Mouse (Mus musculus) limb, embryonic 10.5 days (tissue): Measurements from ENCODE around the gene Aph1c. TPM values are rescaled to one million over a fixed set of nuclear protein-coding genes. Genes with fewer than 3 reads are reported as not detected.
"Not testable (repeated sequence)": the region's sequence is repeated elsewhere in the genome, so short reads cannot be mapped to it uniquely, and the experiment has no call there.

ENCODE experiments used
- DNase-seq: peaks from one replicate; pipeline ENCODE4 v3.0.0-alpha.2; 2017; ENCODE audit warnings: low spot score
- H3K27ac ChIP-seq: fragments of 300-500 bp; sonication (generic); 2 replicates; pipeline ENCODE4 v1.5.1; 2016; ENCODE audit warnings: mild to moderate bottlenecking
- H3K27me3 ChIP-seq: fragments of 300-500 bp; sonication (generic); 2 replicates; pipeline ENCODE4 v1.6.1; 2016; ENCODE audit warnings: low read depth, mild to moderate bottlenecking; ENCODE audit not compliant: poor library complexity, severe bottlenecking
- H3K36me3 ChIP-seq: fragments of 300-500 bp; sonication (generic); 2 replicates; pipeline ENCODE4 v1.6.1; 2016; ENCODE audit warnings: mild to moderate bottlenecking, moderate library complexity
- H3K4me1 ChIP-seq: fragments of 300-500 bp; sonication (generic); 2 replicates; pipeline ENCODE4 v1.6.1; 2016
- H3K4me3 ChIP-seq: fragments of 300-500 bp; sonication (generic); 2 replicates; pipeline ENCODE4 v1.5.1; 2016; ENCODE audit warnings: mild to moderate bottlenecking, moderate library complexity
- H3K9me3 ChIP-seq: fragments of 300-500 bp; sonication (generic); replicated peaks from 2 replicates; pipeline ENCODE4 v1.6.1; 2016; ENCODE audit warnings: mild to moderate bottlenecking
- WGBS: fragments of 180-500 bp; shearing (Covaris S2); methylation state at CpG from one replicate; pipeline ENCODE4 v1.1.7; 2016; 5-methylcytosine and 5-hydroxymethylcytosine counted together
- polyA plus RNA-seq: library from polyadenylated mRNA; unstranded; fragments of >200 nt; fragmentation: Nextera tagmentation; extraction: Ambion mirVana; gene quantifications from 2 replicates; pipeline ENCODE4 v1.2.1, GENCODE M21; 2016

The Aph1c gene
- polyA plus RNA-seq, 1 experiment from 2014 or later: 1.5 TPM

GRCm38 (mm10) chr9:66813392-66813791, 21.1 kb downstream of the Aph1c start:
- H3K27ac ChIP-seq: peak overlapping the region; percentile 75
- 12% methylated on average over 2 of the region's 2 CpGs for whole genome bisulfite sequencing
- no peak for DNase-seq
- H3K27me3 ChIP-seq: peaks cover 5% of the 10 kb centered on the region; the same call in 1 of the 2 replicates
- H3K4me3 ChIP-seq: no peak overlapping the region
- H3K9me3 ChIP-seq: no peaks in the 10 kb centered on the region
- H3K36me3 ChIP-seq: no peaks in the 10 kb centered on the region
- H3K4me1 ChIP-seq: peaks cover 32% of the 10 kb centered on the region

GRCm38 (mm10) chr9:66805951-66806350, 28.6 kb downstream of the Aph1c start:
- DNase-seq: peak; percentile 62
- Histone ChIP-seq H3K27ac (peak overlapping the region; percentile 53; the same call in 1 of the 2 replicates), H3K4me1 (peaks cover 11% of the 10 kb centered on the region), H3K27me3 (peaks cover 59% of the 10 kb centered on the region), H3K4me3 (peak overlapping the region; percentile 37)
- not testable (repeated sequence) for H3K9me3 ChIP-seq, H3K36me3 ChIP-seq
- 4% methylated on average over 36 of the region's 37 CpGs for WGBS

DNA sequence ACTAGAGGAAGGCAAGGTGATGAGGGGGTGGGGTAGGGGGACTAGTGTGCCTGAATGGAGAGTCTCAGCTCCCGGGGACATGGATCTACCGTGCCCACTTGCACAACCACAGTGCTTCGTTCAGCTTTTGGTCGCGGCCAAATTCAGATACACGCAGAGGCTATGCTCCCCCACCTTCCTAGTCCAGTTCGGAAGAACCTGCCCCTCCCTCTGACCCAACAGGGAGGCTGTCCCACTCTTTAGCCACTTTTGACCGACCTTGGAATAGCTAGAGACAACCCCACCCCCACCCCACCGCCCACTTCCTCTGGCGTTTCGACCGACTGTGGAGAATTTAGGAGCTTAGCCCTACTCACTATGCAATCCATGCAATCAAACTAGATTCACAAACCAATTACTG, 32.6 kb downstream of the Aph1c start:
- H3K27ac ChIP-seq: no peak overlapping the region; the same call in 1 of the 2 replicates
- 48% methylated on average over 12 of the region's 12 CpGs for WGBS
- H3K9me3 ChIP-seq: no peaks in the 10 kb centered on the region
- H3K36me3 ChIP-seq: no peaks in the 10 kb centered on the region
- no peak overlapping the region for H3K4me3 ChIP-seq
- H3K27me3 ChIP-seq: peaks cover 43% of the 10 kb centered on the region
- peaks cover 12% of the 10 kb centered on the region for H3K4me1 ChIP-seq
- no peak for DNase-seq

DNA sequence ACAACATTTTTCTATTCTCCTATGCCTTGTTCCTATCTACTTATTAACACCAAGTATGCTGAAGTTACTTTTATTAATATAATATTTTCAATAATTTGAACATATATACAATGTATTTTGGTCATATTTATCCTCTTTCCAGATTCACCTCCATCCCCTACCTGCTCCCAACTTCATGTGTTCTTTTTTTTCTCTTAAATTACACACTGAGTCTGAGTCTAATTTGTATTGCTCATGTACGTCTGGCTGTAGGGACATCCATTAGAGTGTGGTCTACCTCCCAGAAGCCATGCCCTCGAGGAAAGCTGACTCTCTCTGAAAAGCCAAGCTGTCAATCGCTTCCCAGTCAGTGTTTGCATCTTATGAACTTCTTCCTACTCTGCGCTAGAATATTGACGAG, 37.8 kb downstream of the Aph1c start, which contains the start of gene Gm10647:
TSS of gene Gm10647 (plus strand) at position 301 of the 400 bp plus-strand sequence.
- peak within 1 kb of the TSS; percentile 80 for H3K4me3 ChIP-seq
- peak within 1 kb of the TSS; percentile 93 for H3K27ac ChIP-seq
- no peaks in the 10 kb centered on the region for H3K9me3 ChIP-seq
- peaks cover 26% of the 10 kb centered on the region for H3K4me1 ChIP-seq
- no peak for DNase-seq
- WGBS: 70% methylated on average over 5 of the region's 5 CpGs
- peaks cover 7% of the 10 kb centered on the region for H3K27me3 ChIP-seq
- H3K36me3 ChIP-seq: no peaks in the 10 kb centered on the region

- H3K4me3 ChIP-seq: peak within 1 kb of the TSS; percentile 80
- peak; percentile 96 for DNase-seq
- H3K9me3 ChIP-seq: no peaks in the 10 kb centered on the region
- peak within 1 kb of the TSS; percentile 93 for H3K27ac ChIP-seq
- H3K4me1 ChIP-seq: peaks cover 24% of the 10 kb centered on the region
- H3K36me3 ChIP-seq: no peaks in the 10 kb centered on the region
- under 1% methylated on average over 42 of the region's 42 CpGs for WGBS
- H3K27me3 ChIP-seq: 0 out of 2 replicates have a peak, but pooled peaks cover 4% of the 10 kb centered on the region
Measured at GRCm38 (mm10) chr9:66795464-66796324, 38.8 kb downstream of the Aph1c start, which contains the start of gene Aph1b. TSS of gene Aph1b (minus strand) at chr9:66795490.

DNA sequence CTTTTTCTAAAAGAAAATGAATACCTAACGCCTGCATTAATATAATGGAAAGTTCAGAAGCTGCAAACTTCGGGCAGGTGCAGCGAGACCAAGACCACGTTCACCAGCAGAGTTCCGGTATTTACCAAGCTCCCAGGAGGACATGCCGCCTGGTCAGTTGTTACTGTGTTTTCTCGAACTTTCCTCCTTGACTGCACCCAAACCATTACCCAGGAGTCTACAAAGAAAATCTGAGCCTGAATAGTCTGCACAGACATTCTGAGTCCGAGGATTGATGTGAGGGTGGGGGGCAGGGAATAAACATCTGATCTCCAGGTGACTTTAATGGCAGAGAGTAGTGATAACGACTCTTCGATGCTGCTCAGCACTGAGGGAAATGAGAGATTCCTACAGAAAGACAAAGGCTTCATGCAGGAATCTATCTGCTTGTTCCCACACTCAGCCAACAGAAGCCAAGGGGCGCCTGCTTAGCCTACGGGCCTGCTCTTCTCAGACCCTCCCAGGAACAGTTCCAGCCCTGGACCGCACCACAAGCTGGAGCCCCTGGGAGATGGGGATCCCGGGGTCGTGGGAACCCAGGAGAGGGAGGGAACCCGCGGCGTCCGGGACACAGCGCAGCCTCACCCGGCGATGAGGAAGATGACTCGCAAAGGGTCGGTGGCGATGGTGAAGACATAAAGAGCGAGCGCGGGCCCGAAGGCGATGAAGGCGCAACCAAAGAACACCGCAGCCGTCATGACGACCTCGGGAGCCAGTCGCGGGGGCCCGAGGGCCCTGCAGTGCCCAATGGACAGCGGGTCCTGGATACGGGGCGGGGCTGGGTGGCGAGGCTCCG, 39.7 kb downstream of the Aph1c start:
- WGBS: 2% methylated on average over 43 of the region's 43 CpGs
- peaks cover 24% of the 10 kb centered on the region for H3K4me1 ChIP-seq
- H3K27me3 ChIP-seq: 0 out of 2 replicates have a peak, but pooled peaks cover 4% of the 10 kb centered on the region
- H3K4me3 ChIP-seq: peak overlapping the region; percentile 80
- peak overlapping the region; percentile 93 for H3K27ac ChIP-seq
- no peaks in the 10 kb centered on the region for H3K9me3 ChIP-seq
- H3K36me3 ChIP-seq: peaks cover 6% of the 10 kb centered on the region
- DNase-seq: no peak

DNA sequence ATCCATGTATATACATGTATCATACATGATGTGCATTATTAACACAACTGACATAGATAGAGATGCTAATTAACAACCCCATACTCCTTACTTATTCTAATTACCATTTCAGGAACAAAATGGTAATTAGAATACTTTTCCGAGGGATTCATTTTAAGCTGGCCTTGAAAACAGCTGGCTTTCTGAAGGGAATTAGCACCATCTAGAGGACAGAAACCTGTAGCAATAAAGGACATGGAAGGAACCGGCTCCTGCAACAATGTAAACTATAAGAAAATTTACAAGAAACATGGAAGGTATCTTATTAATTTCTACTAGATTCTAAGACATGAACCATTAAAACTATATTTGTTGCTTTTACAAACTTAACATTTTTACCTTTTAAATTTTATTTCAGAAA, 46.7 kb downstream of the Aph1c start:
- H3K4me1 ChIP-seq: no peaks in the 10 kb centered on the region
- H3K36me3 ChIP-seq: peaks cover 16% of the 10 kb centered on the region
- DNase-seq: no peak
- H3K4me3 ChIP-seq: no peak overlapping the region
- H3K9me3 ChIP-seq: no peaks in the 10 kb centered on the region
- 20% methylated on average over 2 of the region's 2 CpGs for WGBS
- no peaks in the 10 kb centered on the region for H3K27me3 ChIP-seq
- H3K27ac ChIP-seq: no peak overlapping the region

GRCm38 (mm10) chr9:66784552-66784951, 50.0 kb downstream of the Aph1c start:
- H3K27ac ChIP-seq, DNase-seq, H3K27me3 ChIP-seq, H3K4me1 ChIP-seq, H3K9me3 ChIP-seq, H3K4me3 ChIP-seq: not testable (repeated sequence)
- WGBS: 80% methylated on average over 1 of the region's 3 CpGs
- H3K36me3 ChIP-seq: peaks cover 10% of the 10 kb centered on the region

DNA sequence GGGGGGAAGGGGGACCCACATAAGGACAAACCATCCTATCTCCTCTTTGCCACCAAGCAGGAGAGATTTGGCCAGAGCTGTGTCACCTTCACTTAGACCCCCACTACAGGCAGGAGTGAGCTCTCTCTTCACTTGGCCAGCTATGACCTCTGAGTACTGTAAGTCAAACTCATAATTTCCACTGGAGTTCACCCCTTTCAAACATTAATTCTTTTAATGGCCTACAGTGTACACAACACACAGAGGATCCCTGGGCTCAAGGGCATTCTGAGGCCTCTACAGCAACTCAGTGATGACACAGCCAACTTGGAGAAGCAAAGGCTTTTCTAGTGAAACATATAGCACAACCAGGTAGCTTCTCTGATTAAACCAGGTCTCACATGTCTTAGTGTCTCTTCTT, 63.8 kb downstream of the Aph1c start:
- no peak overlapping the region for H3K27ac ChIP-seq
- H3K36me3 ChIP-seq: no peaks in the 10 kb centered on the region
- no peak for DNase-seq

GRCm38 (mm10) chr9:66769275-66769674, 65.3 kb downstream of the Aph1c start:
- H3K27ac ChIP-seq: no peak overlapping the region
- H3K4me1 ChIP-seq: no peaks in the 10 kb centered on the region
- no peak for DNase-seq
- no peaks in the 10 kb centered on the region for H3K9me3 ChIP-seq
- no peaks in the 10 kb centered on the region for H3K36me3 ChIP-seq
- H3K4me3 ChIP-seq: no peak overlapping the region
- H3K27me3 ChIP-seq: no peaks in the 10 kb centered on the region
- 76% methylated on average over 3 of the region's 3 CpGs for whole genome bisulfite sequencing

More for the DNA sequence above, 63.8 kb downstream of the Aph1c start:
- H3K4me1 ChIP-seq: no peaks in the 10 kb centered on the region
- H3K9me3 ChIP-seq: no peaks in the 10 kb centered on the region
- no peaks in the 10 kb centered on the region for H3K27me3 ChIP-seq
- no peak overlapping the region for H3K4me3 ChIP-seq

DNA sequence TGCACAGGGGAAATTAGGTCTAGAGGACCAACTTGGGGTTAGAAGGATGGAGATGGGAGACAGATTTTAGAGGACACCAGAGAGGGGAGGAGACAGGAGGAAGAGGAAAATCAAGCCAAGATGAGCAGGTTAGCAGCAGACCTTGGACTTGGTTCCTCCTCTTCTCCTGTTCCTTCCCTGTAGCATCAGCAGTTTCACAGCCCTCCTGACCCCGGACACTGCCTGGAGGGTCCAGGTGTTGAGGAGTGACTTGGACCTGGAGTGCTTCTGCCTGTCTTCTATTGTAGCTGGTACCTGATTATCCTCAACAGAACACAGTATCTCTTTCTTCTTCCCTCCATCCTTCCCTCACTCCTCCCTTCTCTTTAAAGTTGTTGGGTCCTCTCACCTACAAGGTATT, 65.8 kb downstream of the Aph1c start:
- Histone ChIP-seq H3K9me3 (no peaks in the 10 kb centered on the region), H3K4me3 (no peak overlapping the region), H3K27ac (no peak overlapping the region), H3K27me3 (no peaks in the 10 kb centered on the region), H3K36me3 (no peaks in the 10 kb centered on the region), H3K4me1 (no peaks in the 10 kb centered on the region)
- 81% methylated on average over 1 of the region's 1 CpGs for WGBS
- no peak for DNase-seq
